Mouse (Mus musculus): ENCODE measurements around the gene Ing4.

- peak; percentile 67; the same call in 1 of the 2 replicates for TF ChIP-seq CTCF (IDR thresholded peaks at IDR 0.05; ENCODE audit: insufficient read depth, low read depth, low read length)
- 0 out of 2 replicates have a peak, but pooled peaks have one; percentile 30 for TF ChIP-seq POLR2A (IDR thresholded peaks at IDR 0.05; ENCODE audit: insufficient read depth, low read depth, low read length)
Measured at GRCm38 (mm10) chr6:125081797-125082560, 42.4 kb downstream of the Ing4 start.

All from olfactory bulb, adult 2 months (tissue).